Mouse (Mus musculus) hindbrain, embryonic 15.5 days (tissue): ENCODE data around the gene Wipf2. TPM values are rescaled to one million over a fixed set of nuclear protein-coding genes. Genes with fewer than 3 reads are reported as not detected.

Experiments used
- ATAC-seq: fragments of 200-750 bp; cut with Nextera tagmentation; 2 replicates; pipeline ENCODE4 v1.8.0; 2017; ENCODE audit warnings: low read depth, moderate number of reproducible peaks, moderate TSS enrichment; ENCODE audit not compliant: low FRiP score
- H3K27ac ChIP-seq: fragments of 300-500 bp; sonication (generic); replicated peaks from 2 replicates; pipeline ENCODE4 v1.5.1; 2015; ENCODE audit warnings: mild to moderate bottlenecking, inconsistent platforms
- H3K27me3 ChIP-seq: fragments of 300-500 bp; sonication (generic); 2 replicates; pipeline ENCODE4 v1.6.1; 2015; ENCODE audit warnings: control low read depth, inconsistent platforms
- H3K36me3 ChIP-seq: fragments of 300-500 bp; sonication (generic); 2 replicates; pipeline ENCODE4 v1.6.1; 2015; ENCODE audit warnings: control low read depth, inconsistent platforms
- H3K4me1 ChIP-seq: fragments of 300-500 bp; sonication (generic); replicated peaks from 2 replicates; pipeline ENCODE4 v1.6.1; 2015; ENCODE audit warnings: control low read depth, inconsistent platforms
- H3K4me2 ChIP-seq: fragments of 300-500 bp; sonication (generic); 2 replicates; pipeline ENCODE4 v1.6.1; 2015; ENCODE audit warnings: moderate library complexity, mild to moderate bottlenecking, inconsistent platforms
- H3K4me3 ChIP-seq: fragments of 300-500 bp; sonication (generic); 2 replicates; pipeline ENCODE4 v1.5.1; 2015; ENCODE audit warnings: mild to moderate bottlenecking, inconsistent platforms
- H3K9ac ChIP-seq: fragments of 300-500 bp; sonication (generic); 2 replicates; pipeline ENCODE4 v1.6.1; 2015; ENCODE audit warnings: inconsistent platforms
- H3K9me3 ChIP-seq: fragments of 300-500 bp; sonication (generic); 2 replicates; pipeline ENCODE4 v1.6.1; 2016; ENCODE audit warnings: control low read depth, inconsistent platforms
- WGBS: fragments of 180-500 bp; shearing (Covaris S2); methylation state at CpG from one replicate; pipeline ENCODE4 v1.1.7; 2015; 5-methylcytosine and 5-hydroxymethylcytosine counted together
- polyA plus RNA-seq: library from polyadenylated mRNA; unstranded; fragments of >200 nt; fragmentation: Nextera tagmentation; extraction: Ambion mirVana; gene quantifications from 2 replicates; pipeline ENCODE4 v1.2.1, GENCODE M21; 2015

The Wipf2 gene
- polyA plus RNA-seq, 1 experiment from 2014 or later, result 4.4 TPM

GRCm38 (mm10) chr11:98892426-98892825 lies 29.0 kb downstream of the Wipf2 start:
- Histone ChIP-seq H3K9me3 (no peaks in the 10 kb centered on the region), H3K27ac (no peak overlapping the region), H3K4me1 (no peaks in the 10 kb centered on the region), H3K4me3 (no peak overlapping the region), H3K36me3 (peaks cover 75% of the 10 kb centered on the region), H3K9ac (no peak overlapping the region), H3K4me2 (no peak overlapping the region), H3K27me3 (no peaks in the 10 kb centered on the region)
- 53% methylated on average over 5 of the region's 5 CpGs for WGBS
- ATAC-seq, result no peak

DNA sequence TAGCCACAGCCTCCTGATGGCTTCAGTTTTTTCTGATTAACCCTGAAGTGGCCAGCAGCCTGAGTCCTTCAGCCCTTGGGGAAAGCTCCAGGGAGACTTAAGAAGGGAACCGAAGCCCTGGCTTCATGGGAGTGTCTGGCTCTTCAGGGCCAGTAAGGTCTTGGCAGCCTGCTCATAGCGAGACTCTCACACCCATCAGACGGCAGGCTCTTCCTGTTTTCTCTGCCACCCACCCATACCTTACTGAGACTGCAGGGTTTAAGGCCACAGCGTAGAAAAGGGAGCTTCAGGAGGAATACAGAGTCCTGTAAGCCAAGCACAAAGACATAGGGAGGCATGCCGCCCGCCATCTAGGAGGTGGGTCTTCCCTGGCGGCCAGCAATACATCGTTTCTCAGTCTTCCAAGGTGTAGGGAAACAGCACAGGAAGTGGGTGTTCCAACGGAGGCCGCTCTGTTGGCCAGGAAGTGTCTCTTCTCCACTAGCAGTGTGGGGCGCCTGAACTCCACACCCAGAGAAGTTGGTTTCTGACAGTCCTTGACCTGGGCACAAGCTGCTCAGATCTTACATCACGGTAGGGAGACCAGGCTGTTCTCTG lies 37.2 kb downstream of the Wipf2 start:
- no peaks in the 10 kb centered on the region for H3K27me3 ChIP-seq
- ATAC-seq, result no peak
- no peaks in the 10 kb centered on the region for H3K9me3 ChIP-seq
- no peak overlapping the region for H3K4me3 ChIP-seq
- peaks cover 50% of the 10 kb centered on the region for H3K36me3 ChIP-seq
- no peak overlapping the region for H3K27ac ChIP-seq
- 86% methylated on average over 12 of the region's 12 CpGs for WGBS
- no peaks in the 10 kb centered on the region for H3K4me1 ChIP-seq
- no peak overlapping the region for H3K4me2 ChIP-seq
- H3K9ac ChIP-seq, result no peak overlapping the region

DNA sequence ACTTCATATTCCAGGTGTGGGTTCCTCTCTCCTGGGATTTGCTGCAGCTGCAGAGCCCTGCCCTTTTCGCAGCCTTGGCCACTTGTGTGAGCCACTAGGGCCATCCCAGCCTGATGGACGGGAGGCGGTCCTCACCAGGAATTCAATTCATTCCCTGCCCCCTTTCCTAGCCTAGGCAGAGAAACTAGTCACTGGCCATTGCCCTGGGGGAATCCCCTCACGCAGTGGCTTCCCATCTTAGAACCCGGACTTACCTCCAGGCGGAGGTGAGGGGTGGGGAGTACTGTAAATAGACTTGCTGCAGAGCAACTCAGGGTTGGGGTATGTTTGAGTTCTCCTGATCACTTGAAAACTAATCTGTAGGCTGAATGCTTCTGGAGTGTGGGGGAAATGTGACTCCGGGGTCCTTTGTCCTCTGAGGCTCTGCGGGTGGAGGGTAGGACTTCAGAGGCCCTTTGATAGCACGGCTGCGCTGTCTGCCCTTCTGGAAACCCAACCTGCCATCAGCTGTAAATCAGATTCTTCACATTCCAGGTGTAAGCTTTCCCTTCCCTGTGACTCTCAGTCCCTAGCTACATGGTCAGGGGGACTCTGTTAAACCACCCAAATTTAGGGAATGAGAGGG lies 39.3 kb downstream of the Wipf2 start:
- Histone ChIP-seq H3K4me3 (no peak overlapping the region), H3K9ac (no peak overlapping the region), H3K4me2 (no peak overlapping the region), H3K36me3 (peaks cover 32% of the 10 kb centered on the region), H3K27ac (no peak overlapping the region), H3K4me1 (peaks cover 5% of the 10 kb centered on the region; the same call in 1 of the 2 replicates), H3K9me3 (no peaks in the 10 kb centered on the region), H3K27me3 (no peaks in the 10 kb centered on the region)
- no peak for ATAC-seq
- 19% methylated on average over 10 of the region's 10 CpGs for WGBS

DNA sequence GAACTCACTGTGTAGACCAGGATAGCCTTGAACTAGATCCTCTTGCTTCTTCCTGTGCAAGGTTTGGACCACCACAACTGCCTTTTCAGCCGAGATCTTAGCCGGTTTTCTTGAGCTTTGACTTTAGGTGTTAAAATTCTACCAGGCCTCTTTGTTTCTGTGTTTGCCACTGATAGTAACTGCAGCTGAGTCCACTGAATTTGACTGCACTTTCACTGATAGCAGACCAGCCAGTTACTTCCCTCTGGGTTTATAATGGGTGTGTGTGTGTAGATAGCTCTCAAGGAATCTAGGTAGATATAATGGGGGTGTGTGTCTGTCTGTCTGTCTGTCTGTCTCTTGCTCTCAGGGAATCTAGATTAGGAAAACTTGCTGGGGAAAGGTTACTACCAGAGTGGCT lies 41.1 kb downstream of the Wipf2 start:
- no peak overlapping the region for H3K27ac ChIP-seq
- no peaks in the 10 kb centered on the region for H3K9me3 ChIP-seq
- H3K4me3 ChIP-seq, result no peak overlapping the region
- H3K36me3 ChIP-seq, result peaks cover 18% of the 10 kb centered on the region
- no peaks in the 10 kb centered on the region for H3K27me3 ChIP-seq
- ATAC-seq, result no peak
- WGBS, result 94% methylated on average over 2 of the region's 2 CpGs
- H3K9ac ChIP-seq, result no peak overlapping the region
- H3K4me2 ChIP-seq, result no peak overlapping the region
- H3K4me1 ChIP-seq, result peaks cover 10% of the 10 kb centered on the region

DNA sequence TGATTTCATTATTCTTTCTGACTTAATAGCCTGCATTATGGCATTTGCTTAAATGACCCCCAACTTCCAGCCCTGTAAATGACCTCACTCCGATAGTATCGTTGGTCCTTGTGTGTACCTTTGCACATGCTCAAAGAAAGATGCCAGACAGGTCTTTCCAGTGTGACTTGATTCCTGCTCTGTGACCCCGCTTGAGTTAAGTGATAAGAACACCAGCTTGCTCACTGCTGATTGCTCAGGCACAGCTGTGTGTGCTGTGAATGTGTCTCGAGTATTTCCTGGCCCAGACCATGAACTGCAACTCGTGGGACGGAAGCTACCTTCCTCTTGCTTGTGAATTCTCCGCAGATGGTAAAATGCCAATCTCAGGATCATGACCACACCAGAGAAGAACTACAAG lies 41.6 kb downstream of the Wipf2 start:
- WGBS, result 87% methylated on average over 7 of the region's 7 CpGs
- H3K4me3 ChIP-seq, result no peak overlapping the region
- H3K9ac ChIP-seq, result no peak overlapping the region
- ATAC-seq, result no peak
- no peak overlapping the region for H3K4me2 ChIP-seq
- no peaks in the 10 kb centered on the region for H3K27me3 ChIP-seq
- peaks cover 14% of the 10 kb centered on the region for H3K36me3 ChIP-seq
- H3K9me3 ChIP-seq, result no peaks in the 10 kb centered on the region
- peaks cover 10% of the 10 kb centered on the region for H3K4me1 ChIP-seq
- no peak overlapping the region for H3K27ac ChIP-seq

GRCm38 (mm10) chr11:98905583-98905982 lies 42.1 kb downstream of the Wipf2 start:
- WGBS, result 88% methylated on average over 4 of the region's 4 CpGs
- ATAC-seq, result no peak

GRCm38 (mm10) chr11:98907063-98907436 lies 43.6 kb downstream of the Wipf2 start:
- Histone ChIP-seq H3K9ac (no peak overlapping the region), H3K9me3 (no peaks in the 10 kb centered on the region), H3K4me2 (peak overlapping the region; percentile 80), H3K4me1 (peaks cover 10% of the 10 kb centered on the region), H3K27ac (peak overlapping the region; percentile 44; the same call in 1 of the 2 replicates), H3K36me3 (no peaks in the 10 kb centered on the region), H3K4me3 (peak overlapping the region; percentile 39), H3K27me3 (no peaks in the 10 kb centered on the region)
- 58% methylated on average over 5 of the region's 5 CpGs for WGBS
- no peak; the same call in 1 of the 2 replicates for ATAC-seq

More at GRCm38 (mm10) chr11:98905583-98905982, 42.1 kb downstream of the Wipf2 start:
- H3K4me1 ChIP-seq, result peaks cover 10% of the 10 kb centered on the region
- no peaks in the 10 kb centered on the region for H3K9me3 ChIP-seq
- H3K27me3 ChIP-seq, result no peaks in the 10 kb centered on the region
- no peak overlapping the region for H3K9ac ChIP-seq
- no peak overlapping the region for H3K4me2 ChIP-seq
- H3K36me3 ChIP-seq, result peaks cover 8% of the 10 kb centered on the region
- no peak overlapping the region for H3K4me3 ChIP-seq
- H3K27ac ChIP-seq, result no peak overlapping the region

DNA sequence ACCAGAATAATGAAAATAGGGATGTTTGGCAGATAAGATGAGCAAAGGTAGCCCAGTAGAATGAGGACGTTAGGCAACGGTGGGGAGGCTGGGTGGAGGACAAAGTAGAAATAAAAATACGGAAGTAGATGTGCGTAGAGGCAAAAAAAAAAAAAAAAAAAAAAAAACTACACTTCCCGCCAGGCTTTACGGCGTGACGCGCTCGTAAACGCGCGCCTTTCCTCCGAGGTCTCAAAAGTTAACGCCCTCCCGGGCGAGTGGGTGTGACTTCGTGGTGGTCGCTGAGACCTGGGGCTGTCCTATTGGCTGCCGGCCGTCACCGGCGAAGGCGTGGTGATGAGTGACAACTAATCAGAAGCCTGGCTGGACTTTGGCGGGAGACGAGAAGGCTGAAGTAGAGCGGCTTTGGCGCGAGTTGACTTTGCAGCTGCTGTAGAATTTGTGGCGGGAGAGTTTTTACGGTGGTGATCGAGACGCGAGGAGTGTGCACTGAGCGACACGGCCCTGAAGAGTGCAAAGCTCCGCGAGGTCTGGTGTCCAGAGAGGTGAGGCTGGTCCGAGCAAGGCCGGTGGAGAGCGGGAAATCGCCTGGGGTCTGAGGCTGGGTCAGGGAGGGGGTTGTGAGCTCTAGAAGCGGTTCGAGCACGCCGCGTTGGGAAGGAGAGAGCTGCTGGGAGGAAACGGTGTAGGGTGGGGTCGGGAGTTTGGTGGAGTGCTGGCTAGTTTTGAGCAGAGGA lies 44.2 kb downstream of the Wipf2 start, which contains the start of gene Cdc6:
Cdc6 (plus strand) TSS at position 365 of the 737 bp plus-strand sequence.
- Histone ChIP-seq H3K27ac (peak within 1 kb of the TSS; percentile 44; the same call in 1 of the 2 replicates), H3K4me1 (peaks cover 10% of the 10 kb centered on the region), H3K4me2 (peak within 1 kb of the TSS; percentile 80), H3K36me3 (no peaks in the 10 kb centered on the region), H3K9me3 (no peaks in the 10 kb centered on the region), H3K4me3 (peak within 1 kb of the TSS; percentile 39), H3K9ac (no peak within 1 kb of the TSS), H3K27me3 (no peaks in the 10 kb centered on the region)
- ATAC-seq, result peak; percentile 97
- WGBS, result under 1% methylated on average over 49 of the region's 49 CpGs

GRCm38 (mm10) chr11:98909654-98910053 lies 46.2 kb downstream of the Wipf2 start:
- 35% methylated on average over 6 of the region's 6 CpGs for WGBS

GRCm38 (mm10) chr11:98910415-98910814 lies 47.0 kb downstream of the Wipf2 start:
- WGBS, result 94% methylated on average over 11 of the region's 11 CpGs
- H3K4me3 ChIP-seq, result no peak overlapping the region
- no peak for ATAC-seq
- no peak overlapping the region for H3K4me2 ChIP-seq
- peaks cover 10% of the 10 kb centered on the region for H3K4me1 ChIP-seq
- no peaks in the 10 kb centered on the region for H3K9me3 ChIP-seq
- no peaks in the 10 kb centered on the region for H3K36me3 ChIP-seq
- no peak overlapping the region for H3K9ac ChIP-seq
- H3K27ac ChIP-seq, result no peak overlapping the region
- no peaks in the 10 kb centered on the region for H3K27me3 ChIP-seq

More at GRCm38 (mm10) chr11:98909654-98910053, 46.2 kb downstream of the Wipf2 start:
- Histone ChIP-seq H3K36me3 (no peaks in the 10 kb centered on the region), H3K4me3 (no peak overlapping the region), H3K27ac (no peak overlapping the region), H3K27me3 (no peaks in the 10 kb centered on the region), H3K4me2 (no peak overlapping the region), H3K9me3 (no peaks in the 10 kb centered on the region), H3K4me1 (peaks cover 10% of the 10 kb centered on the region), H3K9ac (no peak overlapping the region)
- ATAC-seq, result no peak

- H3K27ac ChIP-seq, result no peak overlapping the region
- H3K9me3 ChIP-seq, result no peaks in the 10 kb centered on the region
- H3K4me3 ChIP-seq, result no peak overlapping the region
- H3K36me3 ChIP-seq, result no peaks in the 10 kb centered on the region
- H3K4me1 ChIP-seq, result peaks cover 10% of the 10 kb centered on the region
- 89% methylated on average over 5 of the region's 5 CpGs for WGBS
- ATAC-seq, result no peak
- H3K27me3 ChIP-seq, result no peaks in the 10 kb centered on the region
- H3K4me2 ChIP-seq, result no peak overlapping the region
- no peak overlapping the region for H3K9ac ChIP-seq
Observed at GRCm38 (mm10) chr11:98911498-98911897, 48.1 kb downstream of the Wipf2 start.

GRCm38 (mm10) chr11:98914196-98914595 lies 50.8 kb downstream of the Wipf2 start:
- 77% methylated on average over 11 of the region's 11 CpGs for WGBS
- Histone ChIP-seq H3K4me2 (no peak overlapping the region), H3K36me3 (no peaks in the 10 kb centered on the region), H3K9me3 (no peaks in the 10 kb centered on the region), H3K27ac (no peak overlapping the region), H3K27me3 (no peaks in the 10 kb centered on the region), H3K9ac (no peak overlapping the region), H3K4me1 (no peaks in the 10 kb centered on the region), H3K4me3 (no peak overlapping the region)
- ATAC-seq, result no peak
